Mouse (Mus musculus) frontal cortex, postnatal 25 days (tissue): ENCODE results near the gene Hapln4.

Source experiments
- DNase-seq, 2 experiments: peaks; one replicate each; pipeline ENCODE4 v3.0.0; 2022; ENCODE audit warnings: low spot score in 2 of 2

The Hapln4 gene

DNA sequence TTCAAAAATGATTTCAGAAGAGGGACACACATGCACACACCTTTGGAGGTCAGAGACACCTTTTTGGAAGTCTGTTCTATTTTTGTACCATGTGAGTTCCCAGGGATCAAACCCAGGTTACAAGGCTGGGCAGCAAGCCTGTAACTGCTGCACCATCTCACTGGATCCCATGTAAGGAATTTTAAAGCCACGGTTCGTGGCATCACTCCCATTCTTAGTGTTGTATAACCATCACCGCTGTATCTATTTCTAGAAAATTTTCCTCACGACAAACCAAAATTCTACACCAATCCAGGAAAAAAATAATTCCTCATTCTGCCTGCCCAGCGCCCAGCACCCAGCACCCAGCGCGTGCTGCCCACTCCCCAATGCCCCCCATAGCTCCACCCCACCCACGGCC lies 16.0 kb downstream of the Hapln4 start:
- no peak for DNase-seq

- DNase-seq: no peak
Observed at GRCm38 (mm10) chr8:70100241-70100640, 17.0 kb downstream of the Hapln4 start.

DNA sequence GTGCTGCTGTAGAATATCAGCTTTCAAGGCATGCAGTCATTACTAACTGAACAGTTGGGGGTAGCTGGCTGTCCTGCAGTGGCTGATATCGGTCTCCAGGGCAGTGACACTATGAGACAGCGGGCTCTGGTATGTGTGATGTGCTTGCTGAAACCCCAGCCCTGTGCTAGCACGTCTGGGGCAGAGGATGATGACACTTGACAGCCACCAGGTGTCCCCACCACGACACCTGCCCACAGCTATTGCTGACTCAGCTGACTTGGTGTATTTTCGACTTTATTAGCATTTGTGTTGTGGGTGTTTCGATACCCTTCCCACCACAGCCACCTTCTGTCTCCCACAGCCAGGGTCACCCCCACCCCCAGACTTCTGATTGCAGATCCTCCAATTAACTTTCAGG lies 21.2 kb downstream of the Hapln4 start:
- no peak for DNase-seq

DNA sequence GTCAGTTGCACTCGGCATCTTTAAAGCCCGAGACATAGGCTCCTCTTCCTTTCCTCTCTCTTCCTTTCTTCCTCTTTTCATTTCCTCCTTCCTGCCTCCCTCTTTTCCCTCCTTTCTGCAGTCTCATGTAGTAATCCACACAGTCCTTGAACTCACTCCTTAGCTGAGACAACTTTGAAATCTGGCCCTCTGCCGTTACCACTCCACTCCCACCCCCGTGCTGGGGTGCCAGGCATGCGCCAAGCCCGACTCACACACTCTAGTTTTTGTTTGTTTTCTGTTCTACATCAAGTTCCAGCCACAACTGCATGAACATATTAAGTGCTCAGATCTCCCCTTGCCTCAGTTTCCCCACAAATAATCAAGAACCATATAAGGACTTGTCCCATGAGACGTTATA lies 21.7 kb downstream of the Hapln4 start:
- DNase-seq: no peak

- no peak for DNase-seq
Observed at GRCm38 (mm10) chr8:70110451-70110850, 27.2 kb downstream of the Hapln4 start.

GRCm38 (mm10) chr8:70111192-70111795 lies 28.0 kb downstream of the Hapln4 start:
- no peak for DNase-seq

DNA sequence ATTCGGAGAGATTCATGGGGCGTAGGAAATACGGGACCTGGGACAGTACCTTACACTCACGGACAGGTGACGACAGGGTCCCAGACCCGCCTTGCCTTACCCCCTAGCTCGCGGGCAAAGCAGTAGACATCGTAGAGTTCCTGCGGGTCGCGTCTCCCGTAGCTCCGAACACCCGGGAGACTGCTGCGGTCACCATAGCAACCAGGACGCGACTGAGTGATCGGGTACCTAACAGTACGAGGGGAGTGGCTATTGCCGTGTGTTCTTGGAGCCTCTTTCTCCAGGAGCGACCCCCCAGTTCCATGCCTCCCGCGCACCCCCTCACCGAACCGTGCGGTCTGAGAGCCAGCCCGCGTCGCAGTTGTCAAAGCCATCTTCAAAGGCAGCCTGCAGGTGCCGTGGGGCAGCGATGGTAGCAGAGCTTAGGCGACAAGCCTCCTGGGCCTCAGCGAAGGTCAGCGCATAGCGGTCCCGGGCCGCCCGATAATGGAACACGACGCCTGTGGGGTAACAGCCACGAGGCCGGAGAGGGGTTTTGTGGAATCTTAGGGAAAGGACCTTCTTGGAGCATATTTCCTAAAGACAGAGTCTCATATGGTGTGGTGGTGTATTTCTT lies 29.3 kb downstream of the Hapln4 start:
- DNase-seq: no peak

- no peak for DNase-seq
Observed at GRCm38 (mm10) chr8:70114488-70114887, 31.2 kb downstream of the Hapln4 start.

DNA sequence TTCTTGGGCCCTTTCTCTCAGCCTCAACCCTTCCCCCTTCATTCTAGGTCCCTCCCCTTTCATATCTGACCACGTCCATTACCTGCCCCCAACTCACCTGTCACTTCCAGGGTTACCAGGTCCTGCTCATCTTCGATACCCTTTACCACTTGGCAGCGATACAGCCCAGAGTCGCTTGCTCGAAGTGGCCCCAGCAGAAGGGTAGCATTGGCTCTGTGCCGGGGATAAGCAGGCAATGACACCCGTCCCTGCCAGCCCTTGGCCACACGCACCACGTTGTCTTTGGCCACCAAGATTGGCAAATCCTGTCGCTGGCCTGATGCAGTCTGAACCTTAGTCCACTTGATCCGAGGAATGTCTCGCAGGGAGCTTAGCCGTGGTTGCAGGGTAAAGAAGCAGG lies 31.6 kb downstream of the Hapln4 start:
- DNase-seq: no peak

DNA sequence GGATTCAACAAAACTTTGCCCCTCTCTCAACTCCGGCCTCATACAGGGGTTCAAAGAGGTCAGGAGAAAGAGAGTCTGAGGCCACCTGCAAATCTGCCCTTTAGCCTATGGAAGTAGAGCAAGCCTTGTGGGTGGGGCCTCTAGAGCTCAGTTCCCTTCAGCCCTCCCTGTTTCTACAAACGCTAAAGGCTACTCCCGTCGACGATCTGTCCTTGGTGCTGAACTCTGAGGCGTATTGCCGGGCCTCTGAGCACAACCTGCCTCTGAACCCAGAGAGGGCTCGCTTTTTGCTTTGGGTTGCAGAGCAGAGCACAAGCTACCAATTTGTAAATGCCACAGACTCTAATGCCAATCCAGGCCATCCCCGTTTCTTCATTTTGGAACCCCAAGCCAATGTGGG lies 34.4 kb downstream of the Hapln4 start:
- DNase-seq: no peak

GRCm38 (mm10) chr8:70118726-70119700 lies 35.8 kb downstream of the Hapln4 start:
- DNase-seq: peak; percentile 33 to 63

DNA sequence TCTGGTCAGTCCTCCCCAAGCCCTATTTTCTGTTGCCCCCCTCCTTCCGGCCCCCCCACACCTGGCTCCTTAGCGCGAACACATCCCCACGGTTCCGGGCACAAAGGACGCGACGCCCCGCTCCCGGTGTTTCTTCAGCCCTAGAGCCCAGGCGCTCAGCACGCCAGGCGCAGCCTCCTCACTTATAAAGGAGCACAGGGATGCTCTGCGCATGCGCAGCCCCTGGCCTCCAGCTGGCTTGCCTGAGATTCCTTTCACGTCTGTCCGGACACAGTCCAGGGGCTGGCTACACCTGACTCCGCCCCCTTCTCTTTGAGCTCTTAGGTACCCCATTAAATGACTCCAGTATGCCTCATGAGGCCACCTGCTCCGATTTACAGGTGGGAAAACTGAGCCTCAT lies 37.4 kb downstream of the Hapln4 start, which contains the start of gene Ncan:
TSS of gene Ncan (minus strand) at position 207 of the 400 bp plus-strand sequence.
- DNase-seq: peak; percentile 88 to 92

DNA sequence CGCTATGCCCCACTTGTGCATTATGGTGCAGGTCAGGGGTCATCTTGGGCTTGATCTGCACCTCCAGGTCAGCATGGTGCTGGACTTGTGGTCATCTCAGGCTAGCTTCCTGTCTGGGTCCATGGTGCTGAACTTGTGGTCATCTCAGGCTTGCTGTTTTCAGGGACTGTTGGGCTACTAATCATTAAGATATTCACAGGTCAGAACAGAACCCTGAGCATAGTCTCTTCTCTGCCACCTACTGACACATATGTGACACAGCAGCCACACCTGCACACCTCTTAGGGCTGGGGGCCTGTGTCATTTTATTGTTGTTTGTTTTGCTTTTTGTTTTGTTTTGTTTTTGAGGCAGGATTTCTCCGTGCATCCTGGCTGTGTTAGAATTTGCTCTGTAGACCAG lies 39.6 kb downstream of the Hapln4 start:
- no peak for DNase-seq

DNA sequence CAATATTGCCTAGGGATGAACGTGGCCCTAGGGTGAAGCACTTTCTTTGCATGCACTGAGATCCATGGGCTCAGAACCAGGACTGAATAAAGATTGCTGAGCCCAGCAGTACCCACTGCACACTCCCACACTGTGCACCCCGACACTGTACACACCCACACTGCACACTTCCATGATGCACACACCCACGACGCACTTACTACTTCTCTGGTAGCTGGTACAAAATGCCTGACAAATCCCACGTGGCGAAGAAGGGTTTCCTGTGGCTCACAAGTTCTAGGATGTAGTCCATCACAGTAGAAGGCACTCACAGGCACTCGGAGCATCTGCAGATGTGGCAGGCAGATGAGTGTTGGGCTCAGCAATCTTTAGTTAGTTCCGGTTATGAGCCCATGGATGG lies 41.7 kb downstream of the Hapln4 start:
- DNase-seq: no peak

- DNase-seq: peak in 1 of 2 experiments; percentile 42
Observed at GRCm38 (mm10) chr8:70128435-70128834, 45.2 kb downstream of the Hapln4 start.

DNA sequence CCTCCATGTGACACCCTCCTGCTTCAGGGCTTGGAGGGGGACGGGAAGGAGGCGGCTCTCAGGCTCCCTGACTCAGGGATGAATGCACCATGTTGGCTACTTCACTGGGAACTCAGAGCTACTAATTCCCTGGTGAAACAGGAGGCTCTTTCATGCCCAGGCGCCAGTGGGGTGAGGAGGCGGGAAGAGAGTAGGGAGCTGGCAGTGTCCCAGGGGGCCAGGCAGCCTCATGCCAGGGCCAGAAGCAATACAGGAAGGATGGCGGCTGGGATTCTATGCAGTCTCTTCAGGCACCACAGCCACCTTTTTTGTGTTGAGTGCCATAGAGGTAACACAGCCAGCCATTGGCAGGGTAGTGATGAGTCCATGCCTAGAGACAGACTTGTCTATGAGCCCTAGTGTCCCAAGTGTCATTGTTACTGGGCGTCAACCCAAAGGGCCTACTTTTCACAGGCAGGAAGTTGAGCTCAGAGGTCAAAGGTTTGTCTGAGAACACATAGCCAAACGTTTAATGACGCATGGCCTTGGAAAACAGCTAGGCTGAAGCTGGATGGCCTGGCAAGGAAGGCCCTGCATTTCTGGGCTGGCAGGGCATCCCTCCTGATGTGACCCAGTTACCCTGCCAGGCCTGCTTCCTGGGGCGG lies 46.2 kb downstream of the Hapln4 start:
- peak; percentile 40 to 48 for DNase-seq

- DNase-seq: no peak
Observed at GRCm38 (mm10) chr8:70130066-70130465, 46.8 kb downstream of the Hapln4 start.

GRCm38 (mm10) chr8:70131166-70131883 lies 48.1 kb downstream of the Hapln4 start, which contains the start of gene Nr2c2ap:
Gene Nr2c2ap (plus strand): TSS chr8:70131333.
- peak; percentile 44 to 69 for DNase-seq

DNA sequence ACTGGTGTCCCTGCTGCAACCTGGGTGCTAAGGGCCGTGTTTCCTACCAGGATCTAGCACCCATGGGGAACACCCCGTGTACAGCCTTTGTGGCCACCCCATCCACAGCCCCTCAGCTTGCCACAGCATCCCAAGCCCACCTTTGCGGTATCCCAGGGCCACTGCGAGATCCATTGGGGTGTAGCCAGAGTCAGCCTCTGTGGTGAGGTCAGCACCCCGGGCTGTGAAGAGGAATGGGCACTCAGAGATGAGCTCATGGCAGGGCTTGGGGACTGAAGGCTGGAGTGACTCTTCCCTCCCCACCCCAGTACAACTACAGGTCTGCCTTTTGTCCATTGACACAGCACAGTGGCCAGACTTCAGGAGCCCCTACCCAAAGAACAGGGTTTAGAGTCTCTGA lies 50.8 kb downstream of the Hapln4 start:
- no peak for DNase-seq

DNA sequence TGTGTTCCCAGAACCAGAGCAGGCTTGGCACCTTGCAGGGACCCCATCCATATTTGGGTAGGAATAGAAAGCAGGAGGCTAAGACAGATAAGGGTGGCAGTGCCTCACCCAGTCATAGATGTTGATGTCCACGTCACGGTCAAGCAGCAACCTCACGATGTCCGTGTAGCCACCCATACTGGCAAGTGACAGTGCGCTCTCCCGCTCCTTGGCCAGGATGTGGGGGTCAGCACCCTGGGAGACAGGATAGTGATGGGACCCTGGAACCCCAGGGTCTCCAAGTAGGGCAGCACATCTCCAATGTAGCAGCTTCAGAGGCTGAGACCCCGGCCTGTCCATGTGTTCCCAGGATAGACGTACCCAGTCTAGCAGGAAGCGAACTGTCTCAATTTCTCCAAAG lies 51.7 kb downstream of the Hapln4 start:
- DNase-seq: no peak

DNA sequence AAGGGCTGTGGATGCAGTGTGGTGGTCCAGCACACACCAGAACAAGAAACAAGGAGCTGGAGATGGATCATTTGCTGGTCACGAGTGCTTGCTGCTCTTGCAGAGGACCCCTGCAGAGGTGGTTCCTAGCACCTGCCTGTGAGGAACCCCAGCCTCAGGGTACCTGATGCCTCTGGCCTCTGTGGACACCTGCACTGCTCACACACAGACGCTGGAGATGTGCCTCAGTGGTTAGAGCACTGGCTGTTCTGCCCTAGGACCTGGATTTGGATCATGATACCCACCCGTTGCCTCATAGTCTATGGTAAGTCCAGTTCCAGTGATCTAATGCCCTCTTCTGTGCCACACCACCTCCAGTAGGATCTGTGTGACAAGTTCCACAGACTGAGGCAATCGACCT lies 53.3 kb downstream of the Hapln4 start:
- no peak for DNase-seq
